Mouse (Mus musculus): Measurements from ENCODE around the gene Slco2a1. TPM values are rescaled to one million over a fixed set of nuclear protein-coding genes. Genes with fewer than 3 reads are reported as not detected.

Slco2a1 gene
- polyA plus RNA-seq, 1 experiment from 2014 or later = 3.7 TPM

DNA sequence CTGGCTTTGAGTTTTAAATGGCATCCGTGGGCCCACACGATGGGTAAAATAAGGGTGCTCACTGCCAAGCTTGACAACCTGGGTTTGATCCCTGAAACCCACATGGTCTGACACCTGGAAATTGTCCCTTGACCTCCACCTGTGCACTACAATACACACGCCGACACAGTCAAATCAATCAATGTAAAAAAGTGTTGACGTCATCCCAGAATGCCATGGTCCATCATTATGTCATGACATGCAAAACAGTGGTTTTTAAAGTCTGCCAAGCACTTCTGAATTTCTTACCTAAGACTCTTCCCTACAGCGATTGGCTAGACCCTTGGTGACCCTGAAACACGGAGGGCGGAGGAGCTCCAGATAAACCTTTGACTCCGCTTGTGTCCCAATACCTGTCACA is 23.9 kb upstream of the Slco2a1 start:
- peaks cover 17% of the 10 kb centered on the region for H3K4me1 ChIP-seq
- no peaks in the 10 kb centered on the region; the same call in 1 of the 2 replicates for H3K27me3 ChIP-seq
- H3K4me3 ChIP-seq = no peak overlapping the region
- no peaks in the 10 kb centered on the region for H3K36me3 ChIP-seq
- no peaks in the 10 kb centered on the region for H3K9me3 ChIP-seq
- H3K9ac ChIP-seq = no peak overlapping the region
- ATAC-seq (ENCODE audit: insufficient number of reproducible peaks, insufficient read depth, low FRiP score, low TSS enrichment) = no peak
- no peak overlapping the region for H3K4me2 ChIP-seq (replicated peaks)
- 84% methylated on average over 9 of the region's 9 CpGs for WGBS
- H3K27ac ChIP-seq = no peak overlapping the region

DNA sequence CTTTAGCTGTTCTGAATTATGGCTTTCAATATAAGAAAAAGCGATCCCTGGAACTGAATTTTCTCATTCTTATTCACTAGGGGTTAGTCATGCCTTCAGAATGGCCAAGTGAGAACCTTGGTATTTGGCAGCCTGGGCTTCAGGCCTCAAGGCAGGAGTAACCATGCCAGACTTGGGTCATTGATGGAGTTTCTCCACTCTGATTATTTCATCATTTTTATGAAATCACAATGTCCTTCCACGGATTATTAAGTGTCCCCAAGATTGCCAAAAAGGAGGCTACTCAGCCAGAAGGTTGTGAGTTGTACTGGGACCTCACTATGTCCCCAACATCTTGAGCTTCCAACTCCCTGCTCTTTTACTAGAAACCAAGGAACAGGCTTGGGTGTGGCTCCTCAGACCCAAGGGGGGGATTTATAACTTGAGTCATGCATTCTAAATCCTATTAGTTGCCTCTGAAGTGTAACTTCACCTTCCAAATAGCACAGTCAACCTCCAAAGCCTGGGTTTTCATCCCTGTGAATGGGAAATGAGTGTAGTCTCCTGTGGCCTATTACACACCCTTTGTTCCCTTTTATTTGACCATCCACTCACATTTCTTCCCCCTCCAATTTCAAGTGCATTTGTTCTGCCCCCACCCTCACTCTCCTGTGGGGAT is 16.0 kb upstream of the Slco2a1 start:
- Histone ChIP-seq H3K4me1 (peaks cover 9% of the 10 kb centered on the region; the same call in 1 of the 2 replicates), H3K4me3 (no peak overlapping the region), H3K36me3 (no peaks in the 10 kb centered on the region), H3K27me3 (no peaks in the 10 kb centered on the region), H3K4me2 (replicated peaks) (no peak overlapping the region), H3K27ac (no peak overlapping the region), H3K9ac (no peak overlapping the region), H3K9me3 (no peaks in the 10 kb centered on the region)
- no peak for ATAC-seq (ENCODE audit: insufficient number of reproducible peaks, insufficient read depth, low FRiP score, low TSS enrichment)
- 80% methylated on average over 2 of the region's 2 CpGs for WGBS

DNA sequence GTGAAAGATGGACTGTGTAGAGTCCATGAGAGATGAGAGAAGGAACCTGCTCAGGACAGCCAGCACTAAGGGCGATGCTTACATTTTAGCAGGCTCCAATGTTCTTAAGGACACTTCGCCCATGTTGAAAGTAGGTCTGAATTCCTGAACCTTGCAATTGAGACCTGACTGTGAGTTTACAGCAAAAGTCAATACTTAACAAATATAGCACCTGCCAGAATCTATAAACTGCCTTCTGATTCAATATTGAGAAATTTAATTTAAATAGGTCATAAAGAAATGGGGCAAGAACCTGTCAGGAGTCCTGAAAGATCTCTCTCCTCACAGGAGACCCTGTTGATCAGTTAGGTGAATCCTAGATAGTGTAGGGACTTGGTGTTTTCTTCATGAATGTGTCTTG is 12.6 kb upstream of the Slco2a1 start:
- Histone ChIP-seq H3K4me2 (replicated peaks) (no peak overlapping the region), H3K9ac (no peak overlapping the region), H3K4me3 (no peak overlapping the region), H3K36me3 (no peaks in the 10 kb centered on the region), H3K27me3 (no peaks in the 10 kb centered on the region), H3K9me3 (no peaks in the 10 kb centered on the region), H3K27ac (no peak overlapping the region), H3K4me1 (peaks cover 25% of the 10 kb centered on the region)
- ATAC-seq (ENCODE audit: insufficient number of reproducible peaks, insufficient read depth, low FRiP score, low TSS enrichment) = no peak
- 94% methylated on average over 2 of the region's 2 CpGs for WGBS

DNA sequence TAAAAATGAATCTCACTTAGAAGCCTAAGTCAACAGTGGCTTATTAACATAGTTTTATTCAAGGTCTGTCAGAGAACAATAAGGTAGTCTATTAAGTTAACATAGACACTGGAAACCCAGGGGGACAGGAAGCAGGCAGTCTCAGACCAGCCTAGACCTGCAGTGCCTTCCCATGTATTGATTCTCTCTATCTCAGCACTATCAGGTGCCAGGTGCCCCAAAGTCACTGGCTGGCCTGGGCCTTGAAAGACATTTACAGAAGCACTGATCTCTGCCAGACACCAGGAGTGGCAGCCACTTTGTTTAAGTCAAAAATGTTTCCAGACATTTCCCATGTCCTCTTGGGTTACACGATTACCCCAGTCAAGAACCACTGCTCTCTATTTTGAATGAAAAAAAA is 11.4 kb upstream of the Slco2a1 start:
- H3K9me3 ChIP-seq = no peaks in the 10 kb centered on the region
- peak overlapping the region; percentile 31; the same call in 1 of the 2 replicates for H3K27ac ChIP-seq
- 23% methylated on average over 1 of the region's 1 CpGs for WGBS
- no peaks in the 10 kb centered on the region for H3K36me3 ChIP-seq
- ATAC-seq (ENCODE audit: insufficient number of reproducible peaks, insufficient read depth, low FRiP score, low TSS enrichment) = no peak
- H3K4me1 ChIP-seq = peaks cover 25% of the 10 kb centered on the region
- no peaks in the 10 kb centered on the region for H3K27me3 ChIP-seq
- H3K4me3 ChIP-seq = no peak overlapping the region
- H3K9ac ChIP-seq = no peak overlapping the region
- no peak overlapping the region for H3K4me2 ChIP-seq (replicated peaks)

DNA sequence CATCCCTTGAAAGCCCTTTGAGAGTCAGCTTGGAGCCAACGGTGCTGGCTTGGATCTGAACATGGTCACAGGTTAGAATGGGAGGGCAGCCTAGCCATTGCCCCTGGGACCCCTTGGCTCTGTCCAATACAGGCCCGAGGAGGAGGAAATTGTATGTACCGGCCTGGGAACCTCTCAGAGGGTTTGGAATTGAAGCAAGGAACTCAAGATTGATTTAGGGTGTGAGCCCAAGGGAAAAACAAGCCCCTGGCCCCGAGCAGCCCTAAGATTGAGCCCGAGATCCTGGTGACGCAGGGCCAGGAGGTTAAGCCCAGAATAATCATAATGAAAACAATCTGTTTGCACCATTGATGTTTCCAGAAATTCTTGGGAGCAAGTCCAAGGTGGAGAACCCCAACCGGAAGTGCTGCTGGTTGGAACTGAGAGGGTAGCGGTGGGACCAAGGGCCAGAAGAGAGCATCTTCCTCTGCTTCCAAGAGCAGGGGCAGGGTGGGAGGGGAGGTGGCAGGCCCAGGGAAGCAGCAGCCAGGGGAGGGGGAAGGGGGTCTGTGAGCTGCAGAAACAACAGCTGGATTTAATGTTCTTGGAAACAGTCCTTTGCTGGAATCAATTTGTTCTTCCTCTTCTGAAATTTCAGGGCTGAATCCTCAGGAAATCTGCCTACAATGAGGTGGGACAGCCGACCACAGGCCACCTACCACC is 10.6 kb upstream of the Slco2a1 start:
- ATAC-seq (ENCODE audit: insufficient number of reproducible peaks, insufficient read depth, low FRiP score, low TSS enrichment) = 0 out of 2 replicates have a peak, but pooled peaks have one; percentile 22
- Histone ChIP-seq H3K36me3 (no peaks in the 10 kb centered on the region), H3K27ac (peak overlapping the region; percentile 58), H3K27me3 (no peaks in the 10 kb centered on the region), H3K4me2 (replicated peaks) (no peak overlapping the region), H3K9me3 (no peaks in the 10 kb centered on the region), H3K4me3 (no peak overlapping the region), H3K4me1 (peaks cover 25% of the 10 kb centered on the region), H3K9ac (no peak overlapping the region)
- WGBS = 25% methylated on average over 9 of the region's 9 CpGs

DNA sequence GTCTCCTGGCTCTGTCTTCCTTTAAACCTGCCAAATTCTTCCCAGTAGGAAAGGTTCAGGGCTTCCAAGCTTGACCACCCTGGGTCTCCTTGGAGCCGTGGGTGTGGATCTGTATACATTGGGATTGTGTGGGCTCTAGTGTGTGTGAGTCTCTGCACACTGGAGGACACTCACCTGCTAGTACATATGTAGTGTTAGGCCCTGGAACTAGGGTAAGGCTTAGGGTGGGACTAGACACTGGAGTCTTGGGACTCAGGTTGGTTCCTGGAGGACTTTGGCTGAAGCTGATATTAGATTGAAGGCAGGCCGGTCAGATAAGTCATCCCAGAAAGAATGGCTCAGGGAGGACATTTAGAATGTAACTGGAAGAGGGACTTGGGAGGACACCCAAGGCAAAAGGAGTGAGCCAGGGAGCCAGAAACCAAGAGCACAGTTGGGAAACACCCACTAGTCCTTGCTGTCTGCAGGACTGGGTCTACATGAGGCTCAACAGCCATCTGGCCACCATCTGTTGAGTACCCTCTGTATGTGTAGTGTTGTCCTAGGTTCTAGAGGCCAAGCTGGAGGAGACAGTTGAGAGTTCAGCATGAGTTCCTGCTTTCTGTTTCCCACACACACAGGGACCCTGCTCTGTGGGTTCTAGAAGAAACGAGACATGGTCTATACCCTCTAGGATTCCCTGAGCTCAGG is 9.4 kb upstream of the Slco2a1 start:
- H3K27ac ChIP-seq = peak overlapping the region; percentile 58; the same call in 1 of the 2 replicates
- H3K4me2 ChIP-seq (replicated peaks) = no peak overlapping the region

DNA sequence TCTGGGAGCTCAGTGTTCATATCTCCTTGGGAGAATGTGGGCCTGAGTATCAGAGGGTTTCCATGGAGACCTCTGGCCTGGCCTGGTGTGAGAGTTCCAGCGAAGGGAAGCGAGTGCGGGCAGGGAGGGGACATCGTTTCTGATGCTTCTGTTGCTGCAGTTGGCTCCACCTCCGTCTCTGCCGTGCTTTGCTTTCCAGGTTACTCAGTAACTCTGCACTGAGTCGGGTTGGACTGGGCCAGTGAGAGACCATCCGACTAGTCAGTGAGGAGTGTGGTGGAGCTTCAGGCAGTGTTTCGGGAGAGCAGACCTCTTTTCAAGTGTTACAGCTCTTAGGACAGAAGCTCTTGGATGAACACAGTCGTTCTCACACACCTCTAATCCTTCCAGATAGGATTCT is 8.6 kb upstream of the Slco2a1 start:
- no peak overlapping the region for H3K4me2 ChIP-seq (replicated peaks)
- ATAC-seq (ENCODE audit: insufficient number of reproducible peaks, insufficient read depth, low FRiP score, low TSS enrichment) = no peak
- H3K27ac ChIP-seq = no peak overlapping the region
- WGBS = 70% methylated on average over 10 of the region's 10 CpGs
- H3K9me3 ChIP-seq = no peaks in the 10 kb centered on the region
- H3K9ac ChIP-seq = no peak overlapping the region
- peaks cover 22% of the 10 kb centered on the region for H3K4me1 ChIP-seq
- no peaks in the 10 kb centered on the region for H3K27me3 ChIP-seq
- H3K4me3 ChIP-seq = no peak overlapping the region
- no peaks in the 10 kb centered on the region for H3K36me3 ChIP-seq

More for the DNA sequence above, 9.4 kb upstream of the Slco2a1 start:
- Histone ChIP-seq H3K36me3 (no peaks in the 10 kb centered on the region), H3K9ac (no peak overlapping the region), H3K4me3 (no peak overlapping the region), H3K27me3 (no peaks in the 10 kb centered on the region), H3K4me1 (peaks cover 22% of the 10 kb centered on the region), H3K9me3 (no peaks in the 10 kb centered on the region)
- 87% methylated on average over 3 of the region's 3 CpGs for WGBS
- no peak for ATAC-seq (ENCODE audit: insufficient number of reproducible peaks, insufficient read depth, low FRiP score, low TSS enrichment)

DNA sequence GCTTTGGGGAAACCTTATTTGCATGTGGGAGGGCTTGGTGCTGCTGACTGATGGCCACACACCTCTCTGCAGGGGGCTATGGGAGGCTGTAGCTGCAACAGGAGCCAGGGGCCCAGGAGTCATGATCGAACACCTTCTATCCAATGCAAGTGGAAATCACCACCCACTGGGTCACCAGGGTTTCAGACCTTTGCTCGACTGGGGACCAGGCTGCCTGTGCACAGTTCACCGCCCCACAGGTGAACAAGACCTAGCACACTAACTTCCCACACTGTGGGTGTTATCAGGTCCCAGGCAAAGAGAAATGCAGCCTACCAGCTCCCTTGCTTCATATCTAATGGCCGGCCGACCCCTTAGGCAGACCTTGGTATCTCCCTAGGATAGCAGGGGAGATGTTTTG is 8.1 kb upstream of the Slco2a1 start:
- Histone ChIP-seq H3K9ac (no peak overlapping the region), H3K36me3 (no peaks in the 10 kb centered on the region), H3K27me3 (no peaks in the 10 kb centered on the region), H3K4me3 (no peak overlapping the region), H3K9me3 (no peaks in the 10 kb centered on the region), H3K4me1 (peaks cover 22% of the 10 kb centered on the region), H3K27ac (no peak overlapping the region), H3K4me2 (replicated peaks) (no peak overlapping the region)
- WGBS = 88% methylated on average over 5 of the region's 5 CpGs
- no peak for ATAC-seq (ENCODE audit: insufficient number of reproducible peaks, insufficient read depth, low FRiP score, low TSS enrichment)

DNA sequence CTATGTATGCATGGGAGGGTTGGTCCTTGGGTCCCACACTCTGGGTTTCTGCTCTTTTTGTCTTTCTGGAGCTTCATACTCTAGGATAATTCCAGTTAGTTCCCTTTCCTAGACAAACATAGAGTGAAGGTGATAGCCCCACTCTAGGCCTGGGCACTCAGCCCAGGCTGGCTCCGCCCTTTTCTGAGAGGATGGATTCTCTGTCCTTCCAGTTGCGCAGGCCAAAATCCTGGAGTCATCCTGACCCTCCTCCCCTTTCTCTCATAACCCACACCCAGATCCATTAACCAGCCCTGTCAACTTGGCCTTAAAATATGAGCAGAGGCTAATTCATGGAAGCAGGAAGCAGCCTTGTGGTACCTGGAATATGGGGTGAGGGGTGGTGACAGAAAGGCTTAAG is 6.7 kb upstream of the Slco2a1 start:
- no peak for ATAC-seq (ENCODE audit: insufficient number of reproducible peaks, insufficient read depth, low FRiP score, low TSS enrichment)
- no peak overlapping the region for H3K4me3 ChIP-seq
- no peak overlapping the region for H3K4me2 ChIP-seq (replicated peaks)
- no peaks in the 10 kb centered on the region for H3K9me3 ChIP-seq
- no peak overlapping the region for H3K27ac ChIP-seq
- H3K4me1 ChIP-seq = peaks cover 27% of the 10 kb centered on the region
- H3K27me3 ChIP-seq = no peaks in the 10 kb centered on the region
- 92% methylated on average over 2 of the region's 2 CpGs for WGBS
- no peaks in the 10 kb centered on the region for H3K36me3 ChIP-seq
- H3K9ac ChIP-seq = no peak overlapping the region

DNA sequence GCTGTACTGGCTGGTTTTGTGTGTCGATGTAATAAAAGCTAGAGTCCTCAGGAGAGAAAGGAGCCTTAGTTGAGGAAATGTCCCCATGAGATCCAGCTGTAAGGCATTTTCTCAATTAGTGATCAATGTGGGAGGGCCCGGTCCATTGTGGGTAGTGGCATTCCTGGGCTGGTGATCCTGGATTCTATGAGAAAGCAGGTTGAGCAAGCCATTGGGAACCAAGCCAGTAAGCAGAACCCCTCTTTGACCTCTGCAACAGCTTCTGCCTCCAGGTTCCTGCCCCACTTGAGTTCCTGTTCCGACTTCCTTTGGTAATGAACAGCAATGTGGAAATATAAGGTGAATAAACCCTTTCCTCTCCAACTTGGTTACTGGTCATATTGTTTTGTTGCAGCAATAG is 6.1 kb upstream of the Slco2a1 start:
- no peak overlapping the region for H3K27ac ChIP-seq
- WGBS = 44% methylated on average over 3 of the region's 3 CpGs
- no peak overlapping the region for H3K4me3 ChIP-seq
- no peaks in the 10 kb centered on the region for H3K9me3 ChIP-seq
- peaks cover 21% of the 10 kb centered on the region for H3K4me1 ChIP-seq
- no peaks in the 10 kb centered on the region for H3K36me3 ChIP-seq
- ATAC-seq (ENCODE audit: insufficient number of reproducible peaks, insufficient read depth, low FRiP score, low TSS enrichment) = no peak
- H3K27me3 ChIP-seq = no peaks in the 10 kb centered on the region
- H3K4me2 ChIP-seq (replicated peaks) = no peak overlapping the region
- no peak overlapping the region for H3K9ac ChIP-seq

DNA sequence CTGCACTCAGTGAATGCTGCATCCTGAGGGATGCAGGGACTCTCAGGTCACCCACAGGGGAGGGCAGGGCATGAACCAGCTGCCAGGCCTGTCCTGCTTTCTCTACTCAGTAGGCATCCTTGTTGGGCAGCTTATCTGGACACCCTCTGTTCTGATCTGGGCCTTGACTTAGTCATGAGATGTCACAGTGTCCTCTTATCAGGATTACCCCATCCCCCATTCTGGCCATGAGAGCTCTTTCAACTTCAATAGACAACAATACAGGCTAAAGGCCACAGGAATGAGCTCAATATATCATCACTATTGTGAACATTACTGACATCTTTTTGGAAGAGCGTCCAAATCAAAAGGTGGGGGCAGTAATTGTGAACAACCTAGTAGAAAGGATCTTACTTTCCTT is 3.4 kb upstream of the Slco2a1 start:
- Histone ChIP-seq H3K4me2 (replicated peaks) (no peak overlapping the region), H3K27ac (no peak overlapping the region), H3K9ac (no peak overlapping the region), H3K4me3 (no peak overlapping the region), H3K36me3 (no peaks in the 10 kb centered on the region), H3K27me3 (no peaks in the 10 kb centered on the region), H3K9me3 (no peaks in the 10 kb centered on the region), H3K4me1 (peaks cover 8% of the 10 kb centered on the region)
- ATAC-seq (ENCODE audit: insufficient number of reproducible peaks, insufficient read depth, low FRiP score, low TSS enrichment) = no peak
- WGBS = 90% methylated on average over 1 of the region's 1 CpGs

DNA sequence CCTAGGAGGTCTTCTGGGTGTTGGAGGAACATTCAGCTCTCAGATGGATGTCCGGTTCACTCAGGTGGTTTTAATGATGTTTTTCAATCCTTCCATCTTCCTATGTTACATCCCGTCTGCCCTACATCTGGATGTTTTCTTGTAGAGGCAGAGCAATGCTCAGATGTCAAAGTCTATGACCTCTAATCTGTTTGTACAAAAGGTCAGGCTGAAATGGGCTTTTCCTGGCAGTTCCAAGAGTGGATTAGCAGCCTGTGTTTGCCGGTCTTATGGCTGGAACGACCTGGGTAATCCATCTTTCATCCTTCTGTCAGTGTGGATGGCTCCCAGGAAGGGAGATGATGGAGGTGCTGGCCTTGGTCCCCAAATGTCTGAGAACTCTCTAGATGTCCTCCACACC is 2.6 kb upstream of the Slco2a1 start:
- Histone ChIP-seq H3K36me3 (no peaks in the 10 kb centered on the region), H3K9ac (no peak overlapping the region), H3K27ac (no peak overlapping the region), H3K4me3 (no peak overlapping the region), H3K9me3 (no peaks in the 10 kb centered on the region), H3K27me3 (no peaks in the 10 kb centered on the region), H3K4me1 (peaks cover 16% of the 10 kb centered on the region), H3K4me2 (replicated peaks) (no peak overlapping the region)
- ATAC-seq (ENCODE audit: insufficient number of reproducible peaks, insufficient read depth, low FRiP score, low TSS enrichment) = no peak
- WGBS = 10% methylated on average over 4 of the region's 4 CpGs
